Comparison of ENCODE assay signal across 24 mouse cellular contexts in the genomic region with DNA sequence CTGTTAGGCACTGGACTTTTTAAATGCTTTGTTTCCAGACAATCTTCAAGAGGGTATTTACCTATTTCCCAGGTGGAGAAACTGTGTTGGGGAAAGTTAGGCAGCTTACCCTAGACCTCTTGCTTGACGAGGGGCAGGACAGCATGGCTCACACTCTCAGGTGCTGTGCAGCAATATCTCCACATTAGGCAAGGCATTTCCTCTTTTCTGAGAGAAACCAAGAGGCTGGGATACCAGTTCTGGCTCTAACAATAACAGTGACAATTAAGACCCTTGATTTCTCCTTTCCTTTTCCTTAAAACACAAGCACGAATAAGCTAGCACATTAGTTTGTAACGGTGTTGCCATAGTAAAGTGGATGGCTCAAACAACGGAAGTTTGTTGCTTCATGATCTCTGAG.
"Had no signal": no experiment of that assay in that cellular context is flagged by ENCODE, and none has a peak within 500 bp of the region (broad histone marks: within the 10 kb centered on the region; RNA-seq: fewer than 3 reads in every experiment).

No protein-coding gene starts in this region.

- H3K27ac ChIP-seq: gastrocnemius, adult 2 months; heart, adult 2 months; heart, embryonic 13.5 days; heart, embryonic 15.5 days; hindbrain, embryonic 13.5 days; intestine, embryonic 15.5 days; limb, embryonic 13.5 days; limb, embryonic 15.5 days had no signal

- DNase-seq: gastrocnemius, adult 2 months; gastrocnemius, postnatal 10 days; gastrocnemius, postnatal 25 days; heart, adult 11 months; heart, adult 2 months; heart, postnatal 14 days; heart, postnatal 36 days; kidney, adult 18-20 months; kidney, adult 8-10 months; kidney, postnatal 14 days; kidney, postnatal 36 days; layer of hippocampus, adult 9-11 months; layer of hippocampus, postnatal 36 days; left cerebral cortex, postnatal 4 days had no signal

- H3K27me3 ChIP-seq: hindbrain, embryonic 13.5 days; intestine, embryonic 15.5 days; limb, embryonic 13.5 days; limb, embryonic 15.5 days had no signal

- H3K4me1 ChIP-seq: heart, embryonic 13.5 days; heart, embryonic 15.5 days; hindbrain, embryonic 13.5 days; intestine, embryonic 15.5 days; limb, embryonic 13.5 days; limb, embryonic 15.5 days had no signal

- ATAC-seq: hindbrain, embryonic 16.5 days; inflammation-experienced regulatory T-cells, adult 6 months; intestine, embryonic 15.5 days; intestine, postnatal 0 days had no signal

- H3K9ac ChIP-seq: heart, embryonic 13.5 days; heart, embryonic 15.5 days; hindbrain, embryonic 13.5 days; intestine, embryonic 15.5 days; limb, embryonic 13.5 days; limb, embryonic 15.5 days had no signal

- H3K4me2 ChIP-seq: heart, embryonic 11.5 days; heart, embryonic 13.5 days; heart, embryonic 15.5 days; hindbrain, embryonic 13.5 days; intestine, embryonic 15.5 days; limb, embryonic 13.5 days; limb, embryonic 15.5 days had no signal

- H3K4me3 ChIP-seq: gastrocnemius, adult 2 months; heart, adult 2 months; heart, embryonic 13.5 days; heart, embryonic 15.5 days; hindbrain, embryonic 13.5 days; intestine, embryonic 15.5 days; limb, embryonic 13.5 days; limb, embryonic 15.5 days had no signal

- H3K9me3 ChIP-seq: heart, embryonic 13.5 days; heart, embryonic 15.5 days; hindbrain, embryonic 13.5 days; intestine, embryonic 15.5 days; limb, embryonic 13.5 days; limb, embryonic 15.5 days had no signal

- H3K36me3 ChIP-seq: heart, embryonic 13.5 days; heart, embryonic 15.5 days; hindbrain, embryonic 13.5 days; intestine, embryonic 15.5 days; limb, embryonic 13.5 days; limb, embryonic 15.5 days had no signal
